Mouse (Mus musculus): ENCODE results near the gene Nck2.

DNA sequence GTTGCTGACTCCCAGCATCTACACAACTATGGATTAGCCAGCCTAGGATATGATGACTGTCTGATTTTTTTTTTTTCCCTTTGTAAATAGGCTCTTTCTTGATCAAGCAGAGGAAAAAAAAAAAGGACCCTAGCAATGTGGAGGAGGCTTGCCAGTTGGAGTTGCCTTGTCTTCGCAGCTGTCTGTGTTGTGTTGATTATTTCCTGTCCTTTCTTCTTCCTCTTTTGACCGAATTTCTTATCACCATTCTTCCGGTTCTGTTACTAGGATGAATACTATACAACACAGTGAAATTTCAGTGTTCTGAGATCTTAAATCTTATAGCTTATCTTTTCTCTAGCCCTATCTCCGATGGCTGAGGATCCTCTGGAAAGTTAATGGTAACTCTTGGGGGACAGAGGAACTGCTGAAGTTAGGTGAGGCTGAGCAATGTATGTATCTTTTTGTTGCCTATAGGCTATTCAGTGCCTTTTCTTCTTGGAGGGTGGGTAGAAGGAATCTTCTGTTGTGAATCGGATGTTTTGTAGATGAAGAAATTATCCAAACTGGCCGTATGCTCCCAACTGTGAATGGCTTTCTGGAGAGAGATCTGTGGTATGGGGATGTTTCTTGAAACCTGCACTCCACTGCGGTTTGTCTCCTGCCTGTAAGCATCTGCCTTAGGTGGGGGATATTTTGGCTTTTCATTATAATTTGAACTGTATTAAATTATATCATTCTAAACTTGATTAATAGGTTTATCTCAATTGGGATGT is 12.8 kb downstream of the Nck2 start:
- TF ChIP-seq CTCF (IDR thresholded peaks at IDR 0.05; ENCODE audit: low read depth) (no peak), EP300 (IDR thresholded peaks at IDR 0.05; ENCODE audit: low read depth) (no peak)
